Mouse (Mus musculus) thymus, postnatal 4 days (tissue): ENCODE data around the gene Ppp1r1b.

Experiments used
- DNase-seq: peaks from one replicate; pipeline ENCODE4 v3.0.0; 2021

The Ppp1r1b gene

DNA sequence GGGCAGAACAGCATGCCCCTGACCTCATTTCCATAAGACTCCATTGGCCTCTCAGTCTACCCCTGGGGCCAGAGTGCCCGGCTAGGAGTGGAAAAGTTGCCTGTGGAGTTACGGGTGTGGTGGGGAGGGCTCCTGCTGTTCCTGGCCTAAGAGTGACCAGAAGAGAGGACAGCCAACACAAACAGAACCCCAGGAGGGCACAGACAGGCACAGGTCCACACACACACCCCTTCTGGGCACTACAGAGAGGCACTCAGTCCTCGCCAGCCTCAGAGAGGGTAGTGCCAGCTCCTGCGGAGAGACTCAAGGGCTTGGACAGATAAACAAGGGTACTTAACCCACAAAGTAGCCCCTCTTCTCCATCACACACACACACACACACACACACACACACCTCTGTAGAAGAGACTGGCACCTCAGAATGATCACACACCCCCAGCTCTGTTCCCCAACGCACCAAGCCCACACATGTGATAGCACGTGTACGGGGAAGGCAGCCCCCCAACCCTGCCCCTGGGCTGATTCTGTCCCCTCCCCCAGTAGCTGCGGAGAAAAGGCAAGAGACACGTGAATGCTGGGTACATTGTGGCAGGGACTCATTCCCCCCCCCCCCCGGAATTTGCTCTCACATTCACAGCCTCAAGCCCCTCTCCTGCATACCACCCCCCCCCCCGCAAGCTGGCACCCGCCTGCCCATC, 670 bp upstream of the Ppp1r1b start:
- DNase-seq: no peak

DNA sequence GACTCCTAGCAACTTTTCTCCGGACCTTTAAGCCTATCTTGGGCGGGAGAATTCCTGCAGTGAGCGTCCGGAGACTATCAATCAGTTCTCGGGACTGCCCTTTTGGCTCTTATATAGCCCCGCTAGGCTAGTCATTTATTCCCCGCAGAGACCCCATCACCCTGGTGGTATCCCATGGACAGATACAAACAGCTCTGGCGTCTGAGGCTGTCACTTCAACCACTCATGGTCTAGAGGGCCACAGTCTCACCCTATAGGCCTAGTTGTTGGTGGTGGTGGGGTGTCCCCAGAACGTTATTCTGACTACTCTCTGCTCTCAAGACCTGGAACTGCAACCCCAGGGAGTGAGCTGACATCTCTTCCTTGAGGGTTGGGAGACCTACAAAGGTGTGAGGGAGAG, 1.1 kb downstream of the Ppp1r1b start:
- DNase-seq: no peak

- no peak for DNase-seq
Measured at GRCm38 (mm10) chr11:98352272-98352990, 4.2 kb downstream of the Ppp1r1b start.

- no peak for DNase-seq
Measured at GRCm38 (mm10) chr11:98353651-98354211, 5.5 kb downstream of the Ppp1r1b start.

GRCm38 (mm10) chr11:98354445-98354844, 6.2 kb downstream of the Ppp1r1b start:
- no peak for DNase-seq

DNA sequence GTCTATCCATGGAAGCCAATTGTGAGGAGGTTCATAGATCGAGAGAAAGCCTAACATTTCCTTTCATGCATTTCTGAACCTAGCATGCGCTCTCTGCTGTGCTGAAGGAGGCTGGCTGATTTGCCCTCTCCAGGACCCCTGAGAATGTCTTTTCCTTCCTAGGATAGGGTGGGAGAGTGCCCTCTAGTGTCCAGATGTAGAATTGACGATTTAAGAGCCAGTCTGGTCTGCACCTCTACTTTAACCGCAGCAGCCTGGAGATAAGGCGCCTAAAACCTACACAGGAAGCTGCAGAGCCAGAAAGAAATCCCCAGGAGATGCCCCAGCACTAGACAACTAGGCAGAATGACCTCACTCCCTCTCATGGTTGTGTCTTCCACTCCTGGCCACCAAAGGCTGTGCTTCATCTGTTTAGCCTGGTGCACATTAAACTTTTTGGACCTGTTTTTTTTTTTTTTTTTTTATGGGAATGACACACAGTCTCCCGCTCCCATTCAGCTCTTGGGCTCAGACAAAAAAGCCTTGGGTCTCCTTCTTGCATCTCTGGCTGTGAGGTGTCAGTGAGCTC, 7.6 kb downstream of the Ppp1r1b start:
- peak; percentile 61 for DNase-seq

DNA sequence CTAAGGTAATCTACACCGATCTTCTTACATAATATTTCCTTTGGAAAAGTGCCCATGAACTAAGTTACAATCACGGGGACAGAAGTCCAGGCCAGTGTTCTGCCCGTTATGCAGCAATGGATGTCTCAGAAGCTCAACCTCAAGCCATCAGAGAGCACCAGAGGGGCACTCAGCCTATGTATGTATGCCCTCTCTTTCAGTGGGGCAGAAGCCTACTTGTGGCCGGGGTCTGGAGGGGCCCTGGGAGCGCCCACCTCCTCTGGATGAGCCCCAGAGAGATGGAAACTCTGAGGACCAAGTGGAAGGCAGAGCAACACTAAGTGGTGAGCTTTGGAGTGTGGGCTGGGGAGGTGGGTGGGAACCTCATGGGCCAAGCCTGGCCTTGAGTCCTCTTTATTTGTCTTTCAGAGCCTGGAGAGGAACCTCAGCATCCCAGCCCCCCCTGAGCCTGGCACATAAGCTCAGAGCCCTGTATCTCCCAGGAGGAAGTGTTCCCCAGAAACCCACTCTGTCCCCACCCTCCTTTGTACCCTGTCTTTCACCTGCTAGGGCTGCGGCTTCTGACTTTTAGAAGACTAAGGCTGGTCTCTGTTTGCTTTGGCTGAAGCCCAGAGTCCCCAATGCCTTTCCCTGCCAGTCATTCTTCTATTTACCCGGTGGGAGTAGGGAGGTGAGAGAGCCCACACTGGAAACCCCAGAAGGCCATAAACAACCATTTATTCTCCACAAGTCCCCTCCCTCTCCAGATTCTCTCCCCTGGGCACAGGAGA, 8.6 kb downstream of the Ppp1r1b start:
- no peak for DNase-seq

GRCm38 (mm10) chr11:98357396-98358160, 9.4 kb downstream of the Ppp1r1b start:
- DNase-seq: peak; percentile 22

DNA sequence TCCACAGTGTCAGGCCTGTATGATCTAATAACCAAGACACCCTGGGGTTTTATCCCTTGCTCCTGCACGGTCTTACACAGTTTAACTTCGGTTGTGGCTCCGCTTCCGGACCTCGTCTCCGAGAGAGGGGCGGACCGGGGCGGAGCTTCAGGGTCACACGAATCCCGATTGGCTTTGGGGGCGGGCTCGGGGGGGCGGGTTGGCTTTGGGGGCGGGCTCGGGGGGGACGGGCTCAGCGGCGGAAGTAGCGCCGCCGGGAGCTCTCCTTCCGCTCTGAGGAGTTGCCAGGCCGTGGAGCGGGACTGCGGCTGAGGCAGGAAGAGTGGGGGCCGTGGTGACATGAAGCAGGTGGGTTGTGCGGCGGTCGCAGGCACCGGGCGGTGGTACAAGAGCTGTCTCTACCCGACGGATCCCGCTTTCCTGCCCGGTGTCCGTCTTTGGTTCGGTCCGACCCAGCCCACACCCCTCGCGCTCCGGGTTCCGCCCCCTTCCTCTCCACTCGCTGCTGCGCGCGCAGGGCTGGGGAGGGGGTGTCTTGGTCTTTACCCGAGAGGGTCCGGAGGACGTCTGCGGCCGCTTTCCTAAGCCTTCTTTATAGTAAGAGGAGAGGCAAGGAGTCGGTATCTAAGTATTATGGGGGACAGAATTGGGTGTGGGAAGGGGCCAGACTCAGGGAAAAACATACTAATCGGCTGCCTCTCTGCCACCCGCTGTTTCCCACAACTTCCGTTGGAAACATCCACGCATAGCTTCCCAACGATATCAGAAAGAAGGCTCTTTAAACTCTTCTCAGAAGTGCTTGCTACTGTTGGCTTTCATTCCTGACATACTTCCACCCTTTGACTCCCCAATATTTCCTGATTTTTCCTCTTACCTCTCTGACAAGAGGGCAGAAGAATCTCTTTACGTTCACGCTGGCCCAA, 10.2 kb downstream of the Ppp1r1b start, which contains the start of gene Stard3:
Stard3 (plus strand) TSS at position 208 of the 923 bp plus-strand sequence.
- peak; percentile 97 for DNase-seq

GRCm38 (mm10) chr11:98360866-98361521, 12.8 kb downstream of the Ppp1r1b start:
- no peak for DNase-seq

- DNase-seq: no peak
Measured at GRCm38 (mm10) chr11:98363817-98364216, 15.6 kb downstream of the Ppp1r1b start.

DNA sequence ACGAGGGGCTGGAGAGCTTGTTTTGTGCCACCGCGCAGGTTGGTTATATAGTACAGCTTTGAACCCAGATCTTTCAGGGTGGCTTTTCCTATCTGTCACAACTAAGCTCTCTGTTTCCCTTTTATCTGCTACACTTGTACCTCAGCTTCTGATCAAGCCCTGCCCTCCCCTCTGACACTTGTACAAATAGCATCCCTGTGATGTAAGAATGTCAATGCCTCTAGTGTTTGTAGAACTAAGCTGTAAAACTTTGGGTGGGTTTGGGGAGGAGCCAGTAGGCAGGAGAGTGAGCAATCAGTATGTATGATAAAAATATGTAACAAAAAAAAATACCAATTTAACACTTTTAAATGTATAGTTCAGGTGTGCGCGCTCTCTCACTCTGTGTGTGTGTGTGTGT, 16.2 kb downstream of the Ppp1r1b start:
- DNase-seq: no peak

- DNase-seq: peak; percentile 38
Measured at GRCm38 (mm10) chr11:98366290-98366689, 18.1 kb downstream of the Ppp1r1b start.

- DNase-seq: peak; percentile 71
Measured at GRCm38 (mm10) chr11:98367171-98367862, 19.1 kb downstream of the Ppp1r1b start.

GRCm38 (mm10) chr11:98367863-98368186, 19.6 kb downstream of the Ppp1r1b start:
- DNase-seq: no peak

GRCm38 (mm10) chr11:98369337-98369736, 21.1 kb downstream of the Ppp1r1b start:
- DNase-seq: no peak

GRCm38 (mm10) chr11:98370588-98370987, 22.4 kb downstream of the Ppp1r1b start:
- DNase-seq: no peak

GRCm38 (mm10) chr11:98371556-98372240, 23.5 kb downstream of the Ppp1r1b start:
- no peak for DNase-seq

- DNase-seq: peak; percentile 83
Measured at GRCm38 (mm10) chr11:98372406-98372805, 24.2 kb downstream of the Ppp1r1b start.
